Mouse (Mus musculus): ENCODE measurements around the gene Samd1. TPM values are rescaled to one million over a fixed set of nuclear protein-coding genes. Genes with fewer than 3 reads are reported as not detected.

Samd1 gene
- total RNA-seq, 2 experiments from 2014 or later: 27.3 to 33.1 TPM

DNA sequence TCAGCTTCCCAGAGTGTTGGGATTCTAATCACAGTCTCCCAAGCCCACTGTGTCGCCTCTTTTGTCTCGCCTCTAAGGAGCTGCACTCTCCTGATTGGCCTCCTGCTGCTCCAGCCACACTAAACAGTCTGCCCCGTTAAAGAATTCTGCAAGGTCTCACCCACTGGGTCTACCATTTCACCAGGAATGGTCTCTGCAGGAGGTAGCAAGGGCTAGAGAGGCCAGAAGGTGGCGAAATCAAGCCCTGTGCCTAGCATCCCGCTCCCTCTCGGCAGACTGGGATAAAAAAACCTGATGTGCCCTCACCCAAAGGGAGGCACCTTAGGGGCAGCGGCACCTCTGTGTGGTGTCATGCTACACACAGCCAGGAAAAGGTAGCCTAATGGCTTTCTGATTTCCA is 46.6 kb downstream of the Samd1 start:
- no peak for DNase-seq
- intact Hi-C loops (cut with DNase I): no loop called here

DNA sequence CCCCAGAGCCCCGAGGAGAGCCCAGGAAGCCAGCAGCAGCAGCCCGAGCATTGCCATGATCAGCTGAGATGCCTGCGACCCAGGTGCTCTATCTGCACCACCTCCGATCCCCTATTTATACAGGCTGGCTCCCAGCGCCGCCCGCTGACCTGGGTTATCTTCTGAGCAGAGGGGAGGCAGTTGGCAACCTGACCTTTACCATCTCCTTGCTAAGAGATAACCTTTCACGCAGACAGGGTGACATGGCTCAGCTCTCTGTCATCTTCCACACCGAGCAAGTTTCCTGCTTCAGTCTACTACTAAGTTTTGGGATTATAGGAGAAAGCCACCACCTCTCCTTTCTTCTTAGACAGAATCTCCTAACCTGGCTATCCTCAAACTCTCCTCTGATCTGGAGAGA is 47.4 kb downstream of the Samd1 start, which contains the start of gene Rln3:
TSS of gene Rln3 (minus strand) at position 101 of the 400 bp plus-strand sequence.
- intact Hi-C loops (cut with DNase I): no loop called here
- no peak for DNase-seq

DNA sequence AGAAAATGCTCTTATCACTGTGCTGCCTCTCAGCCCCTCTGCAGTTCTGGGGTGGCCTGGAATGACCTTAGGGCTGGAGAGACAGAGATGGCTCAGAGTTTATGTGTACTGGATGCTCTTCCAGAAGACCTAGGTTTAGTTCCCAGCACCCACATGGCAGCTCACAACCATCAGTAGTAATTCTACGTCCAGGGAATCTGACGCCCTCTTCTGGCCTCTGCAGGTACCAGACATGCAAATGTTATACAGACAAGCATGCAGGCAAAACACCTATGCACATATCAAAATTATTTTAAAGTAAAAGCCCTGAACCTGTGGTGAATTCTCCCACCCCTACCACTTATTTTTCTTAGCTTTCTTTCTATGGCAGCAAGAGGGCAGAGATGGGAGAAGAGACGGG is 49.0 kb downstream of the Samd1 start:
- intact Hi-C loops (cut with DNase I): no loop called here
- no peak for DNase-seq

DNA sequence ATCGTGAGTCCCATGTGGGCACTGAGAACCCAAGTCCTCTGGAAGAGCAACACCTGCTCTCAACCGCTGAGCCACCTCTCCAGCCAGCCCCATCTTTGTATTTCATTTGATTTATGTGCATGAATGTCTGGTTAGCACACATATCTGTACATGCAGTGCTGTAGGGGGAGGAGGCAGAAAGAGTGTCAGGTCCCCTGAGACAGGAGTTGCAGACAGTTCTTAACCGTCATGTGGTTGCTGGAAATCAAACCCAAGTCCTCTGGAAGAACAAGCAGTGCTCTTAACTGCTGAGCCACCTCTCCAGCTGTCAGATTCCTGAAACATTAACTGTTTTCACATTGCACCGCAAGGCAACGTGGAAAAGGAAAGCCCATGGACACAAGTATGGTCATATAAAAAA is 50.7 kb downstream of the Samd1 start:
- intact Hi-C loops (cut with DNase I): no loop called here
- DNase-seq: no peak

Small RNA genes within 50 kb of the gene (microRNA-seq; reads per million reads assigned to microRNA genes)
- 5.1 to 7.4 reads per million in 2 experiments for gene Mir1199 (ENCODE audit: borderline number of aligned reads in 2 of 2)
- 7.9 to 9.4 reads per million in 2 experiments for gene Mir8111 (ENCODE audit: borderline number of aligned reads in 2 of 2)

Other genes starting within 250 kb of the Samd1 start
- gene Adgrl1, start 97.6 kb upstream of the Samd1 start, total RNA-seq (2021): 10 to 100 TPM; 13.9 to 15.0 TPM
- under 1 TPM; 0.92 to 0.95 TPM for gene Gm10644, start 42.5 kb upstream of the Samd1 start, total RNA-seq (2021)
- 1 to 10 TPM; 1.2 to 2.4 TPM for gene Asf1b, start 42.2 kb upstream of the Samd1 start, total RNA-seq (2021)
- 100 to 1,000 TPM; 336 to 360 TPM for gene Prkaca, start 24.7 kb upstream of the Samd1 start, total RNA-seq (2021)
- not detected for gene 1700067K01Rik, start 3.8 kb downstream of the Samd1 start, total RNA-seq (2021)
- gene 2210011C24Rik, start 14.5 kb downstream of the Samd1 start, total RNA-seq (2021): 1 to 10 TPM; 2.6 to 3.4 TPM
- gene Palm3, start 23.8 kb downstream of the Samd1 start, total RNA-seq (2021): under 1 TPM; 0.11 to 0.87 TPM
- 1 to 10 TPM; 3.0 to 3.1 TPM for gene Il27ra, start 44.9 kb downstream of the Samd1 start, total RNA-seq (2021)
- gene Rln3, start 47.3 kb downstream of the Samd1 start, total RNA-seq (2021): not detected
- 1 to 10 TPM; 4.1 to 4.5 TPM for gene Gm10643, start 67.5 kb downstream of the Samd1 start, total RNA-seq (2021)
- 10 to 100 TPM; 11.0 to 12.3 TPM for gene Rfx1, start 69.2 kb downstream of the Samd1 start, total RNA-seq (2021)
- 1 to 10 TPM; 8.1 to 8.2 TPM for gene Dcaf15, start 107.1 kb downstream of the Samd1 start, total RNA-seq (2021)
- not detected for gene Podnl1, start 128.3 kb downstream of the Samd1 start, total RNA-seq (2021)
- 10 to 100 TPM; 14.5 to 15.8 TPM for gene Cc2d1a, start 150.3 kb downstream of the Samd1 start, total RNA-seq (2021)
- gene 4930432K21Rik, start 150.4 kb downstream of the Samd1 start, total RNA-seq (2021): under 1 TPM in 1 of 2 experiments, not detected in 1; 0.36 TPM
- under 1 TPM; 0.80 to 0.95 TPM for gene Nanos3, start 187.5 kb downstream of the Samd1 start, total RNA-seq (2021)
- 10 to 100 TPM in 1 of 2 experiments, 1 to 10 TPM in 1; 9.5 to 11.0 TPM for gene Zswim4, start 239.4 kb downstream of the Samd1 start, total RNA-seq (2021)